Mouse (Mus musculus) MEL (cell line): ENCODE data around the gene Eomes.

Experiments used
- CTCF ChIP-seq, 3 experiments: IDR thresholded peaks in 2 of 3; conservative IDR thresholded peaks in 1 of 3; 2 replicates each; pipeline ENCODE4 v1.5.1; 2011 to 2012; ENCODE audit warnings: low read length in 3 of 3, low read depth in 2 of 3, mild to moderate bottlenecking in 2 of 3, improper control_type of control experiment in 1 of 3, inconsistent platforms in 1 of 3, mixed read lengths in 1 of 3, moderate library complexity in 1 of 3; ENCODE audit not compliant: control insufficient read depth in 1 of 3, insufficient read depth in 1 of 3, poor library complexity in 1 of 3, severe bottlenecking in 1 of 3
- EP300 ChIP-seq, 2 experiments: IDR thresholded peaks; 2 replicates each; pipeline ENCODE4 v1.6.1; 2011; ENCODE audit warnings: improper control_type of control experiment in 2 of 2, low read length in 2 of 2, low read depth in 1 of 2, mild to moderate bottlenecking in 1 of 2
- ETS1 ChIP-seq: IDR thresholded peaks from 2 replicates; pipeline ENCODE4 v1.6.1; 2012; ENCODE audit warnings: low read depth, mild to moderate bottlenecking, inconsistent platforms, low read length, improper control_type of control experiment, moderate library complexity
- MYC ChIP-seq: IDR thresholded peaks from 2 replicates; pipeline ENCODE4 v1.6.1; 2011; ENCODE audit warnings: low read depth, mild to moderate bottlenecking, low read length, improper control_type of control experiment, moderate library complexity
- TAL1 ChIP-seq: IDR thresholded peaks from 2 replicates; pipeline ENCODE4 v1.6.1; 2012; ENCODE audit warnings: mild to moderate bottlenecking, inconsistent platforms, low read length, moderate library complexity, mixed read lengths
- USF2 ChIP-seq, 2 experiments: IDR thresholded peaks; 2 replicates each; pipeline ENCODE4 v1.6.1; 2011 to 2012; ENCODE audit warnings: improper control_type of control experiment in 2 of 2, low read length in 2 of 2, borderline replicate concordance in 1 of 2, inconsistent platforms in 1 of 2, low read depth in 1 of 2, mild to moderate bottlenecking in 1 of 2; ENCODE audit not compliant: insufficient read depth in 1 of 2

- TF ChIP-seq EP300 (IDR thresholded peaks at IDR 0.05; ENCODE audit: low read depth in 1 of 2, low read length in 2 of 2) (no peak), USF2 (IDR thresholded peaks at IDR 0.05; ENCODE audit: borderline replicate concordance in 1 of 2, insufficient read depth in 1 of 2, low read depth in 1 of 2, low read length in 2 of 2) (no peak), CTCF (IDR thresholded peaks at IDR 0.05 in 2 of 3, conservative IDR thresholded peaks at IDR 0.05 in 1 of 3; ENCODE audit: control insufficient read depth in 1 of 3, insufficient read depth in 1 of 3, low read depth in 2 of 3, low read length in 3 of 3, poor library complexity in 1 of 3, severe bottlenecking in 1 of 3) (no peak), ETS1 (no peak), TAL1 (no peak), MYC (no peak)
These were observed 30.6 kb downstream of the Eomes start for GRCm38 (mm10) chr9:118508601-118509000.
